Mouse (Mus musculus): ENCODE measurements around the gene Lonp2. TPM values are rescaled to one million over a fixed set of nuclear protein-coding genes. Genes with fewer than 3 reads are reported as not detected.

The Lonp2 gene
- polyA plus RNA-seq, 1 experiment: 31.4 TPM

GRCm38 (mm10) chr8:86599299-86599698 lies 24.5 kb upstream of the Lonp2 start:
- TF ChIP-seq MAX (IDR thresholded peaks at IDR 0.05; ENCODE audit: low read depth): no peak
- Histone ChIP-seq H3K79me2 (ENCODE audit: control insufficient read depth, insufficient read depth) (no peaks in the 10 kb centered on the region), H3K36me3 (ENCODE audit: control insufficient read depth, insufficient read depth) (no peaks in the 10 kb centered on the region), H3K27me3 (ENCODE audit: control insufficient read depth, insufficient read depth, insufficient read length) (peaks cover 40% of the 10 kb centered on the region), H3ac (ENCODE audit: control insufficient read depth, insufficient read length) (no peak overlapping the region), H3K4me2 (ENCODE audit: low read depth) (no peak overlapping the region), H3K4me3 (no peak overlapping the region)

- Histone ChIP-seq H3K4me2 (ENCODE audit: low read depth) (no peak overlapping the region), H3K27me3 (ENCODE audit: control insufficient read depth, insufficient read depth, insufficient read length) (peaks cover 37% of the 10 kb centered on the region), H3K4me3 (no peak overlapping the region), H3K79me2 (ENCODE audit: control insufficient read depth, insufficient read depth) (no peaks in the 10 kb centered on the region), H3ac (ENCODE audit: control insufficient read depth, insufficient read length) (no peak overlapping the region), H3K36me3 (ENCODE audit: control insufficient read depth, insufficient read depth) (no peaks in the 10 kb centered on the region)
- TF ChIP-seq MYOD1 (IDR thresholded peaks at IDR 0.05; ENCODE audit: control insufficient read depth in 1 of 3, insufficient read length in 2 of 3, low read depth in 2 of 3) (no peak), TCF12 (IDR thresholded peaks at IDR 0.05; ENCODE audit: insufficient read depth, poor library complexity, severe bottlenecking) (no peak), USF1 (IDR thresholded peaks at IDR 0.05; ENCODE audit: low read depth) (no peak), POLR2A (IDR thresholded peaks at IDR 0.05; ENCODE audit: insufficient read length, low read depth) (no peak), CEBPB (IDR thresholded peaks at IDR 0.05; ENCODE audit: insufficient read depth, poor library complexity, severe bottlenecking) (no peak), SRF (IDR thresholded peaks at IDR 0.05; ENCODE audit: control insufficient read depth, insufficient read length, low read depth) (no peak), MAX (IDR thresholded peaks at IDR 0.05; ENCODE audit: low read depth) (no peak), E2F4 (IDR thresholded peaks at IDR 0.05; ENCODE audit: insufficient read depth) (no peak), MYOG (IDR thresholded peaks at IDR 0.05; ENCODE audit: control insufficient read depth in 1 of 3, insufficient read depth in 1 of 3, insufficient read length in 2 of 3, low read depth in 2 of 3) (no peak), TCF3 (IDR thresholded peaks at IDR 0.05; ENCODE audit: insufficient read length, low read depth) (no peak), REST (IDR thresholded peaks at IDR 0.05; ENCODE audit: insufficient read depth, insufficient read length) (no peak)
Observed at GRCm38 (mm10) chr8:86600311-86600710, 23.5 kb upstream of the Lonp2 start.

- H3K36me3 ChIP-seq (ENCODE audit: control insufficient read depth, insufficient read depth): no peaks in the 10 kb centered on the region
- no peaks in the 10 kb centered on the region for H3K79me2 ChIP-seq (ENCODE audit: control insufficient read depth, insufficient read depth)
- H3ac ChIP-seq (ENCODE audit: control insufficient read depth, insufficient read length): no peak overlapping the region
- no peak for TF ChIP-seq POLR2A (IDR thresholded peaks at IDR 0.05; ENCODE audit: insufficient read length, low read depth)
- TF ChIP-seq TCF3 (IDR thresholded peaks at IDR 0.05; ENCODE audit: insufficient read length, low read depth): no peak
- no peak for TF ChIP-seq USF1 (IDR thresholded peaks at IDR 0.05; ENCODE audit: low read depth)
- no peak for TF ChIP-seq SRF (IDR thresholded peaks at IDR 0.05; ENCODE audit: control insufficient read depth, insufficient read length, low read depth)
- no peak for TF ChIP-seq POLR2AphosphoS2 (IDR thresholded peaks at IDR 0.05; ENCODE audit: insufficient read length, low read depth)
- no peak for TF ChIP-seq CEBPB (IDR thresholded peaks at IDR 0.05; ENCODE audit: insufficient read depth, poor library complexity, severe bottlenecking)
- no peak overlapping the region for H3K4me2 ChIP-seq (ENCODE audit: low read depth)
- H3K4me3 ChIP-seq: no peak overlapping the region
- H3K27me3 ChIP-seq (ENCODE audit: control insufficient read depth, insufficient read depth, insufficient read length): peaks cover 27% of the 10 kb centered on the region
Observed at GRCm38 (mm10) chr8:86603174-86603573, 20.7 kb upstream of the Lonp2 start.

GRCm38 (mm10) chr8:86604676-86605075 lies 19.2 kb upstream of the Lonp2 start:
- H3K79me2 ChIP-seq (ENCODE audit: control insufficient read depth, insufficient read depth): no peaks in the 10 kb centered on the region
- H3K27me3 ChIP-seq (ENCODE audit: control insufficient read depth, insufficient read depth, insufficient read length): peaks cover 13% of the 10 kb centered on the region
- H3ac ChIP-seq (ENCODE audit: control insufficient read depth, insufficient read length): no peak overlapping the region
- TF ChIP-seq USF1 (IDR thresholded peaks at IDR 0.05; ENCODE audit: low read depth) (no peak), CEBPB (IDR thresholded peaks at IDR 0.05; ENCODE audit: insufficient read depth, poor library complexity, severe bottlenecking) (no peak), TCF12 (IDR thresholded peaks at IDR 0.05; ENCODE audit: insufficient read depth, poor library complexity, severe bottlenecking) (no peak), REST (IDR thresholded peaks at IDR 0.05; ENCODE audit: insufficient read depth, insufficient read length) (no peak), MYOD1 (IDR thresholded peaks at IDR 0.05; ENCODE audit: control insufficient read depth in 1 of 3, insufficient read length in 2 of 3, low read depth in 2 of 3) (no peak), MYOG (IDR thresholded peaks at IDR 0.05; ENCODE audit: control insufficient read depth in 1 of 3, insufficient read depth in 1 of 3, insufficient read length in 2 of 3, low read depth in 2 of 3) (no peak), MAX (IDR thresholded peaks at IDR 0.05; ENCODE audit: low read depth) (no peak), SRF (IDR thresholded peaks at IDR 0.05; ENCODE audit: control insufficient read depth, insufficient read length, low read depth) (no peak), E2F4 (IDR thresholded peaks at IDR 0.05; ENCODE audit: insufficient read depth) (no peak), POLR2AphosphoS2 (IDR thresholded peaks at IDR 0.05; ENCODE audit: insufficient read length, low read depth) (no peak), TCF3 (IDR thresholded peaks at IDR 0.05; ENCODE audit: insufficient read length, low read depth) (no peak), POLR2A (IDR thresholded peaks at IDR 0.05; ENCODE audit: insufficient read length, low read depth) (no peak)
- H3K36me3 ChIP-seq (ENCODE audit: control insufficient read depth, insufficient read depth): no peaks in the 10 kb centered on the region
- no peak overlapping the region for H3K4me2 ChIP-seq (ENCODE audit: low read depth)
- no peak overlapping the region for H3K4me3 ChIP-seq

GRCm38 (mm10) chr8:86613798-86614197 lies 10.0 kb upstream of the Lonp2 start:
- TF ChIP-seq CEBPB (IDR thresholded peaks at IDR 0.05; ENCODE audit: insufficient read depth, poor library complexity, severe bottlenecking) (no peak), MYOD1 (IDR thresholded peaks at IDR 0.05; ENCODE audit: control insufficient read depth in 1 of 3, insufficient read length in 2 of 3, low read depth in 2 of 3) (no peak), POLR2A (IDR thresholded peaks at IDR 0.05; ENCODE audit: insufficient read length, low read depth) (no peak), E2F4 (IDR thresholded peaks at IDR 0.05; ENCODE audit: insufficient read depth) (no peak), TCF3 (IDR thresholded peaks at IDR 0.05; ENCODE audit: insufficient read length, low read depth) (no peak), REST (IDR thresholded peaks at IDR 0.05; ENCODE audit: insufficient read depth, insufficient read length) (no peak), MAX (IDR thresholded peaks at IDR 0.05; ENCODE audit: low read depth) (no peak), POLR2AphosphoS2 (IDR thresholded peaks at IDR 0.05; ENCODE audit: insufficient read length, low read depth) (no peak)

More at GRCm38 (mm10) chr8:86613798-86614197, 10.0 kb upstream of the Lonp2 start:
- H3ac ChIP-seq (ENCODE audit: control insufficient read depth, insufficient read length): no peak overlapping the region
- H3K79me2 ChIP-seq (ENCODE audit: control insufficient read depth, insufficient read depth): no peaks in the 10 kb centered on the region
- H3K4me2 ChIP-seq (ENCODE audit: low read depth): no peak overlapping the region
- no peaks in the 10 kb centered on the region for H3K27me3 ChIP-seq (ENCODE audit: control insufficient read depth, insufficient read depth, insufficient read length)
- H3K36me3 ChIP-seq (ENCODE audit: control insufficient read depth, insufficient read depth): no peaks in the 10 kb centered on the region
- no peak overlapping the region for H3K4me3 ChIP-seq
